Mouse (Mus musculus) C2C12 (cell line): ENCODE results near the gene Park7.

Experiments used
- CTCF ChIP-seq: IDR thresholded peaks from one replicate; pipeline ENCODE4 v1.5.1; 2011; ENCODE audit not compliant: control insufficient read depth, insufficient read depth, insufficient read length
- MAX ChIP-seq: IDR thresholded peaks from one replicate; pipeline ENCODE4 v1.6.1; 2011; ENCODE audit warnings: mild to moderate bottlenecking, control low read depth

DNA sequence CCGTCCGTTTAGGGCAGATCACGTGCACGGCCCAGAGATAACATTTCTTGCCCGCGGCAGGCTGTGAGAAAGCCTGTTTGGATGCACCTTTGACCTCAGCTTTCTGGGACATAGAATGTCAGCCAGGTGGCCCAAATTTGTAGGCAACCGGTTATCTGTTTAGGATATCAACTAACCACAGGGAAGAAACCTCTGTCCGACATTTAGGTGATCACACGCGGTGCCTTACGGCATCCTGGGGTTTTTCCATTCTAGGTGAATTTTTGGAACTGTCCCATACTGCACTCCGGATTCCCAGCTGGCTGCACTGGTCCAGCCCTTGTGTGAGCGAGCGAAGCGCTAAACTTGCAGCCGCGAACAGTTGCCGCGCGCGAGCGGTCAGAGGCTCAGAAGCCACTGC lies 34.6 kb downstream of the Park7 start:
- no peak for TF ChIP-seq CTCF
- TF ChIP-seq MAX: no peak
